Mouse (Mus musculus): ENCODE data around the gene Il23a. TPM values are rescaled to one million over a fixed set of nuclear protein-coding genes. Genes with fewer than 3 reads are reported as not detected.
"Not testable (repeated sequence)": the region's sequence is repeated elsewhere in the genome, so short reads cannot be mapped to it uniquely, and the experiment has no call there.

The Il23a gene
- polyA plus RNA-seq, 1 experiment = 0.24 TPM

DNA sequence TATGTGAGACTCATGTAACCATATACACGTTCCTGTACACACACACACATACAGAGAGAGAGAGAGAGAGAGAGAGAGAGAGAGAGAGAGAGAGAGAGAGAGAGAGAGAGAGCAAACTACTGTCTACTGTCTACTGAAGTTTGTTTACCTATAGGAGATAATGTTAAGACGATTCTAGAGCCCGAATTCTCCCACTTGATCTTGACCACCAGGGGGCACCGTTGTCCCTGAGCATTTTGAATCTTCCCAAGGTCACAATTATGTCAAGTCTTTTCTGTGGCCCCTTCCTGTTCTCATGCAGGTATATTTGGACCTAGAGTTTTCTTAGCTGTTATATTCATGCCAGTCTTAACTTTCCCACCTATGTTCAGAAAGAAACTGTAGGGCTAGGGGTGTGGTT is 37.0 kb upstream of the Il23a start:
- Histone ChIP-seq H3K36me3 (ENCODE audit: control insufficient read depth, insufficient read depth) (no peaks in the 10 kb centered on the region), H3ac (ENCODE audit: control insufficient read depth, insufficient read length) (no peak overlapping the region), H3K79me2 (ENCODE audit: control insufficient read depth, insufficient read depth) (peaks cover 28% of the 10 kb centered on the region), H3K4me3 (no peak overlapping the region), H3K4me2 (ENCODE audit: low read depth) (peak overlapping the region; percentile 25), H3K27me3 (ENCODE audit: control insufficient read depth, insufficient read depth, insufficient read length) (no peaks in the 10 kb centered on the region)
- no peak for TF ChIP-seq E2F4 (IDR thresholded peaks at IDR 0.05; ENCODE audit: insufficient read depth)
- no peak for TF ChIP-seq TCF12 (IDR thresholded peaks at IDR 0.05; ENCODE audit: insufficient read depth, poor library complexity, severe bottlenecking)
- TF ChIP-seq POLR2A (IDR thresholded peaks at IDR 0.05; ENCODE audit: insufficient read length, low read depth) = no peak
- TF ChIP-seq TCF3 (IDR thresholded peaks at IDR 0.05; ENCODE audit: insufficient read length, low read depth) = no peak
- no peak for TF ChIP-seq SRF (IDR thresholded peaks at IDR 0.05; ENCODE audit: control insufficient read depth, insufficient read length, low read depth)
- no peak for TF ChIP-seq MYOD1 (IDR thresholded peaks at IDR 0.05; ENCODE audit: control insufficient read depth in 1 of 3, insufficient read length in 2 of 3, low read depth in 2 of 3)
- TF ChIP-seq MYOG (IDR thresholded peaks at IDR 0.05; ENCODE audit: control insufficient read depth in 1 of 3, insufficient read depth in 1 of 3, insufficient read length in 2 of 3, low read depth in 2 of 3) = no peak
- no peak for TF ChIP-seq REST (IDR thresholded peaks at IDR 0.05; ENCODE audit: insufficient read depth, insufficient read length)

DNA sequence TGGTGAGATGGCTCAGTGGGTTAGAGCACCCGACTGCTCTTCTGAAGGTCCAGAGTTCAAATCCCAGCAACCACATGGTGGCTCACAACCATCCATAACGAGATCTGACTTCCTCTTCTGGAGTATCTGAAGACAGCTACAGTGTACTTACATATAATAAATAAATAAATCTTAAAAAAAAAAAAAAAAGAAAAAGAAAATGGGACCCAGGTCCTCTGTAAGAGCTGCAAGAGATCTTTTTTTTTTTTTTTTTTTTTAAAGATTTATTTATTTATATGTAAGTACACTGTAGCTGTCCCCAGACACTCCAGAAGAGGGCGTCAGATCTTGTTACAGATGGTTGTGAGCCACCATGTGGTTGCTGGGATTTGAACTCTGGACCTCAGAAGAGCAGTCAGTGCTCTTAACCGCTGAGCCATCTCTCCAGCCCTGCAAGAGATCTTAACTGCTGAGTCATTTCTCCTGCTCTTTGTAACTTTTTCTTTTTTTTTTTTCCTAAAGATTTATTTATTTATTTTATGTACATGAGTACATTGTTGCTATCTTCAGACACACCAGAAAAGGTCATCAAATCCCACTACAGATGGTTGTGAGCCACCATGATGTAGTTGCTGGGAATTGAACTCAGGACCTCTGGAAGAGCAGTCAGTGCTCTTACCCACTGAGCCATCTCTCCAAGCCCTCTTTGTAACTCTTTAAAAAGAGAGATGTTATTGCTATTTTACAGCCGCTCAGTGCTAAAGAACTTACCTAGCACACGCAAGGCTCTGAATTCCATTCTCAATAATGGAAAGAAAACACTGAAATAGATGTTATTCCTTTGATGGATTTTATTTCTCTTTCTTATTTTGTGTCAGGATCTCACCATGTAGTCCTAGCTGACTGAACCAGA is 34.1 kb upstream of the Il23a start:
- not testable (repeated sequence) for H3K36me3 ChIP-seq (ENCODE audit: control insufficient read depth, insufficient read depth); H3K27me3 ChIP-seq (ENCODE audit: control insufficient read depth, insufficient read depth, insufficient read length); H3ac ChIP-seq (ENCODE audit: control insufficient read depth, insufficient read length); H3K79me2 ChIP-seq (ENCODE audit: control insufficient read depth, insufficient read depth); H3K4me2 ChIP-seq (ENCODE audit: low read depth); H3K4me3 ChIP-seq

DNA sequence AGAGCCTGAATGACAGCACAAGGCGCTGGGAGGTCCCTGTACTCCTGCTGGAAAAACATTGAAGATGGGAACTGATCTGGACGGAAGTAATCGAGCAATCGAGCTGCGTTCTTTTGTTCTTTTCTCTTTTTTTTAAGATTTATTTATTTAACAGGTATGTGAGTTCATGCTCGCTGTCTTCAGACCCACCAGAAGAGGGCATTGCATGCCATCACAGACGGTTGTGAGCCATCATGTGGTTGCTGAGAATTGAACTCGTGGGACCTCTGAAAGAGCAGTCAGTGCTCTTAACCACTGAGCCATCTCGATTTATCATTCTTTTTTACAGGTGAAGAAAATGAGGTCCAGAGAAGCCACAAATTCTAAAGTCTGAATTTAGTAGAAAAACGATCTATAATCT is 29.1 kb upstream of the Il23a start:
- TF ChIP-seq MYOD1 (IDR thresholded peaks at IDR 0.05; ENCODE audit: control insufficient read depth in 1 of 3, insufficient read length in 2 of 3, low read depth in 2 of 3) (no peak), CEBPB (IDR thresholded peaks at IDR 0.05; ENCODE audit: insufficient read depth, poor library complexity, severe bottlenecking) (no peak)
- Histone ChIP-seq H3K4me2 (ENCODE audit: low read depth) (no peak overlapping the region), H3ac (ENCODE audit: control insufficient read depth, insufficient read length) (no peak overlapping the region), H3K79me2 (ENCODE audit: control insufficient read depth, insufficient read depth) (peaks cover 15% of the 10 kb centered on the region), H3K36me3 (ENCODE audit: control insufficient read depth, insufficient read depth) (peaks cover 13% of the 10 kb centered on the region), H3K4me3 (no peak overlapping the region), H3K27me3 (ENCODE audit: control insufficient read depth, insufficient read depth, insufficient read length) (no peaks in the 10 kb centered on the region)

DNA sequence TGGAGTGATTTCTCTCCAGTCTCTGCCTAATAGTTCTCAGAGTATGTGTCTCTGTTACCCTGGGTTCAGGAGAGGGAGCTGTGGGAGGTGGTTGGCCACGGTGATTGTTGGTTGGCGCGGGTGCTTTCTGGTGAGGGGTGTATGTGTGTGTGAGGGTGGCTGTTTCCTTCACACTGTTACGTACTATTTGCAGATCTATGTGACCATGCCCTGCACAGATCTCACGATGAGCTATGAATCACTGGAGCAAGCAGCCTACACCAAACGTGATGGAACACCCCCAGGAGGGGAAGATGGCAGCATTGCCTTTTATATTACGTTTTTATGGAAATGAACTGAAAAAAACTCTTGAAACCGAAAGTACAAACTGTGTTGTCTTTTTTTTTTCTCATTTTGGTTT is 28.3 kb upstream of the Il23a start:
- TF ChIP-seq CEBPB (IDR thresholded peaks at IDR 0.05; ENCODE audit: insufficient read depth, poor library complexity, severe bottlenecking) = no peak
- no peak for TF ChIP-seq MYOD1 (IDR thresholded peaks at IDR 0.05; ENCODE audit: control insufficient read depth in 1 of 3, insufficient read length in 2 of 3, low read depth in 2 of 3)
- TF ChIP-seq TCF12 (IDR thresholded peaks at IDR 0.05; ENCODE audit: insufficient read depth, poor library complexity, severe bottlenecking) = no peak
- no peak for TF ChIP-seq E2F4 (IDR thresholded peaks at IDR 0.05; ENCODE audit: insufficient read depth)
- TF ChIP-seq SRF (IDR thresholded peaks at IDR 0.05; ENCODE audit: control insufficient read depth, insufficient read length, low read depth) = no peak
- no peak for TF ChIP-seq POLR2AphosphoS2 (IDR thresholded peaks at IDR 0.05; ENCODE audit: insufficient read length, low read depth)
- TF ChIP-seq MAX (IDR thresholded peaks at IDR 0.05; ENCODE audit: low read depth) = no peak
- no peak for TF ChIP-seq USF1 (IDR thresholded peaks at IDR 0.05; ENCODE audit: low read depth)
- TF ChIP-seq MYOG (IDR thresholded peaks at IDR 0.05; ENCODE audit: control insufficient read depth in 1 of 3, insufficient read depth in 1 of 3, insufficient read length in 2 of 3, low read depth in 2 of 3) = no peak
- TF ChIP-seq POLR2A (IDR thresholded peaks at IDR 0.05; ENCODE audit: insufficient read length, low read depth) = no peak
- TF ChIP-seq TCF3 (IDR thresholded peaks at IDR 0.05; ENCODE audit: insufficient read length, low read depth) = no peak
- no peak for TF ChIP-seq REST (IDR thresholded peaks at IDR 0.05; ENCODE audit: insufficient read depth, insufficient read length)

DNA sequence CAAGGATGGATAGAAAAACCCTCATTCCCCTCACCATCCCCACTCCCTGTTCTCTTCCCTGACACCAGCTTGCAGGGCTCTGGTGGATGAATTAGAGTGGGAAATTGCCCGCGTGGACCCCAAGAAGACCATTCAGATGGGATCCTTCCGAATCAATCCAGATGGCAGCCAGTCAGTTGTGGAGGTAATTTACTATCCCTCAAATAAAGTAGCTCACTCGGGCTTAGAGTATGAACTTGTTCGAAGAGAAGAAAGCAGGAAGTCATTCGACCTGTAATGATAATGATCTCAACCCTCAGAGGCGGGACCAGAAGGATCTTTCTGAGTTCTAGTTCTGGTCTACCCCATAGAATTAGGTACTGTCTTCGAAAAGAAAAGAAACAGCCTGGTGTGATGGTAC is 25.0 kb upstream of the Il23a start:
- Histone ChIP-seq H3ac (ENCODE audit: control insufficient read depth, insufficient read length) (peak overlapping the region; percentile 88), H3K4me3 (peak overlapping the region; percentile 95), H3K36me3 (ENCODE audit: control insufficient read depth, insufficient read depth) (peaks cover 24% of the 10 kb centered on the region), H3K79me2 (ENCODE audit: control insufficient read depth, insufficient read depth) (peaks cover 26% of the 10 kb centered on the region), H3K4me2 (ENCODE audit: low read depth) (peak overlapping the region; percentile 91), H3K27me3 (ENCODE audit: control insufficient read depth, insufficient read depth, insufficient read length) (no peaks in the 10 kb centered on the region)
- TF ChIP-seq CEBPB (IDR thresholded peaks at IDR 0.05; ENCODE audit: insufficient read depth, poor library complexity, severe bottlenecking) (no peak), SRF (IDR thresholded peaks at IDR 0.05; ENCODE audit: control insufficient read depth, insufficient read length, low read depth) (no peak), POLR2A (IDR thresholded peaks at IDR 0.05; ENCODE audit: insufficient read length, low read depth) (no peak), TCF3 (IDR thresholded peaks at IDR 0.05; ENCODE audit: insufficient read length, low read depth) (no peak), USF1 (IDR thresholded peaks at IDR 0.05; ENCODE audit: low read depth) (no peak), E2F4 (IDR thresholded peaks at IDR 0.05; ENCODE audit: insufficient read depth) (no peak), POLR2AphosphoS2 (IDR thresholded peaks at IDR 0.05; ENCODE audit: insufficient read length, low read depth) (no peak), MYOG (IDR thresholded peaks at IDR 0.05; ENCODE audit: control insufficient read depth in 1 of 3, insufficient read depth in 1 of 3, insufficient read length in 2 of 3, low read depth in 2 of 3) (no peak), MYOD1 (IDR thresholded peaks at IDR 0.05; ENCODE audit: control insufficient read depth in 1 of 3, insufficient read length in 2 of 3, low read depth in 2 of 3) (no peak), REST (IDR thresholded peaks at IDR 0.05; ENCODE audit: insufficient read depth, insufficient read length) (no peak), MAX (IDR thresholded peaks at IDR 0.05; ENCODE audit: low read depth) (no peak), TCF12 (IDR thresholded peaks at IDR 0.05; ENCODE audit: insufficient read depth, poor library complexity, severe bottlenecking) (no peak)

More for the DNA sequence above, 28.3 kb upstream of the Il23a start:
- Histone ChIP-seq H3K36me3 (ENCODE audit: control insufficient read depth, insufficient read depth) (peaks cover 13% of the 10 kb centered on the region), H3K27me3 (ENCODE audit: control insufficient read depth, insufficient read depth, insufficient read length) (no peaks in the 10 kb centered on the region), H3K4me2 (ENCODE audit: low read depth) (no peak overlapping the region), H3K4me3 (no peak overlapping the region), H3ac (ENCODE audit: control insufficient read depth, insufficient read length) (no peak overlapping the region), H3K79me2 (ENCODE audit: control insufficient read depth, insufficient read depth) (peaks cover 23% of the 10 kb centered on the region)
